Mouse (Mus musculus): ENCODE measurements around the gene Thsd4.

DNA sequence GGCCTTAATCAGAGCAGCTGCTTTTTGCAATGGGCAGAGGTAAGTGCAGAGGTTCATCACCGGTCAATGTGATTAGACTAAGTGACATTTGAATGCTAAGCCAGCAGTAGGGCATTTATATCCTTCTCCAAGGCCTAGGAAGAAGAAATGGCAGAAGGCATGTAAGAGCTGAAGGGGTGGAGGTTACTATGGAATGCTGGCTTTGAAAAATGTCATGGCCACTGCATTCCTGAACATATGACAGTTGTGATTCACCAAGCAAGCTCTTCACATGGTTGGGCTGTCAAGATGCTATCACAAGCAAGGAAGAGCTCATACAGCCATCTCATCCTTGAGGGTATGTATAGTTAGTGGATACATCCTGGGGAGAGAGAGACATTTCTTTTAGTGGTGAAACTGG, 313.0 kb downstream of the Thsd4 start:
- TF ChIP-seq CTCF (IDR thresholded peaks at IDR 0.05; ENCODE audit: low read depth, low read length), result no peak
- no peak for TF ChIP-seq POLR2A (IDR thresholded peaks at IDR 0.05; ENCODE audit: extremely low read depth, insufficient read depth, low read length)
